25 mouse cellular contexts compared by ENCODE assay signal in genomic region chr8:117078367-117078926, GRCm38 (mm10). TPM values are rescaled to one million over a fixed set of nuclear protein-coding genes. Genes with fewer than 3 reads are reported as not detected.
DNase-seq lines count a peak whose midpoint lies in the region; ATAC-seq and TF ChIP-seq lines count a peak whose summit lies in the region.
"Had no signal": no experiment of that assay in that cellular context is flagged by ENCODE, and none has a peak within 500 bp of the region (broad histone marks: within the 10 kb centered on the region; RNA-seq: fewer than 3 reads in every experiment).

No protein-coding gene starts in this region.

- TF ChIP-seq EP300 in MEL (IDR thresholded peaks at IDR 0.05; ENCODE audit: low read depth in 1 of 2, low read length in 2 of 2), result no peak; a peak in 1 of 4 replicates

- peak; percentile 67; the same call in 1 of the 2 replicates for ATAC-seq in intestine, embryonic 15.5 days
- ATAC-seq in intestine, postnatal 0 days, result peak; percentile 51
- ATAC-seq in neural tube, embryonic 15.5 days (ENCODE audit: low FRiP score), result no peak
- ATAC-seq: CD4-positive, CD25-positive, alpha-beta regulatory T cell, adult 4 months; forebrain, embryonic 13.5 days; forebrain, embryonic 15.5 days had no signal

- WGBS in intestine, embryonic 15.5 days, result 72% methylated on average over 7 of the region's 7 CpGs
- 52% methylated on average over 7 of the region's 7 CpGs for WGBS in intestine, postnatal 0 days
- 42% methylated on average over 7 of the region's 7 CpGs for WGBS in small intestine, adult 2 months
- 71% methylated on average over 7 of the region's 7 CpGs for WGBS in neural tube, embryonic 15.5 days

- no peaks in the 10 kb centered on the region for H3K27me3 ChIP-seq in MEL (ENCODE audit: control insufficient read depth in 1 of 2, insufficient read depth in 2 of 2, low read length in 2 of 2)
- no peaks in the 10 kb centered on the region for H3K27me3 ChIP-seq in intestine, embryonic 15.5 days (replicated peaks)
- H3K27me3 ChIP-seq in intestine, postnatal 0 days (replicated peaks; ENCODE audit: control insufficient read depth, insufficient read depth, low read length), result peaks cover 3% of the 10 kb centered on the region; the same call in 1 of the 2 replicates
- 0 out of 2 replicates have a peak, but pooled peaks cover 2% of the 10 kb centered on the region for H3K27me3 ChIP-seq in small intestine, adult 2 months (ENCODE audit: control insufficient read depth, insufficient read depth, low read length)
- H3K27me3 ChIP-seq in neural tube, embryonic 15.5 days (replicated peaks), result no peaks in the 10 kb centered on the region
- H3K27me3 ChIP-seq: forebrain, embryonic 13.5 days; forebrain, embryonic 15.5 days had no signal

- TF ChIP-seq RAD21 in MEL (IDR thresholded peaks at IDR 0.05; ENCODE audit: low read depth, low read length), result no peak

- DNase-seq in MEL (ENCODE audit: low read depth, low spot score), result no peak
- DNase-seq in kidney, postnatal 36 days, result no peak
- no peak for DNase-seq in cerebellum, adult 9-11 months
- DNase-seq: adrenal gland, adult 2 months; adrenal gland, postnatal 10 days; adrenal gland, postnatal 25 days; B cell, adult 2 months; cerebellum, adult 11 months; cerebellum, adult 18-20 months; cerebellum, adult 8-10 months; cerebellum, postnatal 10 days; cerebellum, postnatal 25 days had no signal

- H3K36me3 ChIP-seq in MEL (ENCODE audit: control insufficient read depth in 1 of 2, insufficient read depth in 2 of 2, low read length in 2 of 2), result peaks cover 0 to 60% of the 10 kb centered on the region in 2 experiments; a peak in 2 of 4 replicates
- no peaks in the 10 kb centered on the region for H3K36me3 ChIP-seq in intestine, embryonic 15.5 days
- no peaks in the 10 kb centered on the region for H3K36me3 ChIP-seq in intestine, postnatal 0 days (ENCODE audit: control insufficient read depth, insufficient read depth)
- no peaks in the 10 kb centered on the region for H3K36me3 ChIP-seq in small intestine, adult 2 months (ENCODE audit: control insufficient read depth, insufficient read depth, low read length)
- no peaks in the 10 kb centered on the region for H3K36me3 ChIP-seq in neural tube, embryonic 15.5 days
- H3K36me3 ChIP-seq: embryonic facial prominence, embryonic 10.5 days; embryonic facial prominence, embryonic 12.5 days; forebrain, embryonic 15.5 days; G1E had no signal

- no peaks in the 10 kb centered on the region; the same call in 1 of the 2 replicates for H3K79me2 ChIP-seq in MEL (ENCODE audit: control insufficient read depth, insufficient read depth, low read length, poor library complexity)

- H3K4me1 ChIP-seq in MEL (ENCODE audit: control insufficient read depth in 1 of 2, insufficient read depth in 2 of 2, low read length in 2 of 2), result peaks cover 33 to 74% of the 10 kb centered on the region in 2 experiments
- no peaks in the 10 kb centered on the region for H3K4me1 ChIP-seq in intestine, embryonic 15.5 days (replicated peaks)
- H3K4me1 ChIP-seq in intestine, postnatal 0 days (replicated peaks; ENCODE audit: control insufficient read depth, insufficient read depth, low read length), result no peaks in the 10 kb centered on the region
- peaks cover 7% of the 10 kb centered on the region for H3K4me1 ChIP-seq in small intestine, adult 2 months (ENCODE audit: control insufficient read depth, insufficient read depth, insufficient read length, low read length)
- no peaks in the 10 kb centered on the region for H3K4me1 ChIP-seq in neural tube, embryonic 15.5 days
- H3K4me1 ChIP-seq: embryonic facial prominence, embryonic 12.5 days; forebrain, embryonic 13.5 days; forebrain, embryonic 15.5 days had no signal

- TF ChIP-seq CTCF in MEL (IDR thresholded peaks at IDR 0.05 in 2 of 3, conservative IDR thresholded peaks at IDR 0.05 in 1 of 3; ENCODE audit: control insufficient read depth in 1 of 3, insufficient read depth in 1 of 3, low read depth in 2 of 3, low read length in 3 of 3, poor library complexity in 1 of 3, severe bottlenecking in 1 of 3), result no peak
- TF ChIP-seq CTCF in intestine, postnatal 0 days (IDR thresholded peaks at IDR 0.05; ENCODE audit: low read depth), result no peak
- no peak for TF ChIP-seq CTCF in small intestine, adult 2 months (IDR thresholded peaks at IDR 0.05; ENCODE audit: extremely low read depth, insufficient read length, insufficient replicate concordance, low read depth, low read length)

- H3K4me2 ChIP-seq in intestine, embryonic 15.5 days (replicated peaks), result no peak overlapping the region
- H3K4me2 ChIP-seq in intestine, postnatal 0 days (replicated peaks; ENCODE audit: low read depth), result no peak overlapping the region
- H3K4me2 ChIP-seq in neural tube, embryonic 15.5 days, result no peak overlapping the region
- H3K4me2 ChIP-seq: embryonic facial prominence, embryonic 12.5 days; forebrain, embryonic 13.5 days; forebrain, embryonic 15.5 days had no signal

- no peak overlapping the region for H3K4me3 ChIP-seq in MEL (ENCODE audit: control insufficient read depth in 1 of 2, insufficient read depth in 1 of 2, low read depth in 2 of 2, low read length in 2 of 2)
- no peak overlapping the region for H3K4me3 ChIP-seq in intestine, embryonic 15.5 days (replicated peaks)
- no peak overlapping the region for H3K4me3 ChIP-seq in intestine, postnatal 0 days (ENCODE audit: low read depth, low read length)
- H3K4me3 ChIP-seq in small intestine, adult 2 months (ENCODE audit: low read depth, low read length), result no peak overlapping the region
- no peak overlapping the region for H3K4me3 ChIP-seq in neural tube, embryonic 15.5 days (replicated peaks)
- H3K4me3 ChIP-seq: embryonic facial prominence, embryonic 10.5 days; embryonic facial prominence, embryonic 12.5 days; forebrain, embryonic 13.5 days; forebrain, embryonic 15.5 days had no signal

- no peak for TF ChIP-seq POLR2A in MEL (IDR thresholded peaks at IDR 0.05; ENCODE audit: control insufficient read depth in 1 of 2, insufficient read depth in 1 of 2, low read depth in 1 of 2, low read length in 2 of 2, poor library complexity in 1 of 2)
- no peak for TF ChIP-seq POLR2A in small intestine, adult 2 months (IDR thresholded peaks at IDR 0.05; ENCODE audit: low read depth, low read length)

- H3K27ac ChIP-seq in MEL (ENCODE audit: control insufficient read depth, low read depth, low read length), result peak overlapping the region; percentile 57
- H3K27ac ChIP-seq in intestine, embryonic 15.5 days, result no peak overlapping the region
- H3K27ac ChIP-seq in intestine, postnatal 0 days (ENCODE audit: low read depth, low read length), result no peak overlapping the region
- H3K27ac ChIP-seq in small intestine, adult 2 months (ENCODE audit: insufficient read depth, low read depth, low read length), result 0 out of 2 replicates have a peak overlapping the region, but pooled peaks have one; percentile 28
- H3K27ac ChIP-seq in neural tube, embryonic 15.5 days (replicated peaks), result no peak overlapping the region
- H3K27ac ChIP-seq: embryonic facial prominence, embryonic 10.5 days; embryonic facial prominence, embryonic 12.5 days; forebrain, embryonic 13.5 days; forebrain, embryonic 15.5 days had no signal

- no peak overlapping the region for H3K9ac ChIP-seq in MEL (ENCODE audit: control insufficient read depth, low read depth, low read length, poor library complexity, severe bottlenecking)
- H3K9ac ChIP-seq in intestine, embryonic 15.5 days, result no peak overlapping the region
- no peak overlapping the region for H3K9ac ChIP-seq in intestine, postnatal 0 days (ENCODE audit: low read depth, low read length)
- no peak overlapping the region for H3K9ac ChIP-seq in neural tube, embryonic 15.5 days (replicated peaks)
- H3K9ac ChIP-seq: embryonic facial prominence, embryonic 12.5 days; forebrain, embryonic 13.5 days; forebrain, embryonic 15.5 days had no signal

- H3K9me3 ChIP-seq in MEL (replicated peaks; ENCODE audit: insufficient read depth, low read length), result no peaks in the 10 kb centered on the region
- H3K9me3 ChIP-seq in intestine, embryonic 15.5 days, result no peaks in the 10 kb centered on the region
- no peaks in the 10 kb centered on the region for H3K9me3 ChIP-seq in intestine, postnatal 0 days (ENCODE audit: control insufficient read depth)
- H3K9me3 ChIP-seq in neural tube, embryonic 15.5 days (replicated peaks), result no peaks in the 10 kb centered on the region
- H3K9me3 ChIP-seq: embryonic facial prominence, embryonic 10.5 days; embryonic facial prominence, embryonic 12.5 days; forebrain, embryonic 13.5 days; forebrain, embryonic 15.5 days had no signal

TF ChIP-seq in MEL, 35 proteins besides CTCF, POLR2A, EP300 and RAD21:
- TF ChIP-seq MAX (IDR thresholded peaks at IDR 0.05; ENCODE audit: low read length) (no peak), MXI1 (IDR thresholded peaks at IDR 0.05; ENCODE audit: low read depth, low read length) (no peak), MEF2A (IDR thresholded peaks at IDR 0.05; ENCODE audit: extremely low read depth, insufficient replicate concordance, low read depth, low read length, poor library complexity, severe bottlenecking) (no peak), MAZ (IDR thresholded peaks at IDR 0.05; ENCODE audit: low read depth, low read length) (no peak), ETS1 (IDR thresholded peaks at IDR 0.05; ENCODE audit: low read depth, low read length) (peak; percentile 83), BHLHE40 (IDR thresholded peaks at IDR 0.05; ENCODE audit: borderline replicate concordance, low read depth, low read length) (no peak), POLR2AphosphoS5 (IDR thresholded peaks at IDR 0.05; ENCODE audit: borderline replicate concordance, low read depth, low read length) (no peak), TAL1 (IDR thresholded peaks at IDR 0.05; ENCODE audit: low read length) (no peak)

RNA-seq across cellular contexts. Expression of gene Pkd1l2, which starts 3.8 kb away (rescaled TPM):
- 0.92 and 1.5 TPM in 2 replicates for total RNA-seq in MEL (2012; rRNA removed)
- under 1 TPM in 1 of 2 experiments, not detected in 1; 0.86 TPM for polyA plus RNA-seq in MEL (2012; ENCODE audit: insufficient read depth in 1 of 2, insufficient read length in 2 of 2, low read depth in 1 of 2, low replicate concordance in 2 of 2, missing spikeins in 1 of 2)
- polyA plus RNA-seq in intestine, embryonic 15.5 days (2015; fragmentation: Nextera tagmentation; extraction: Ambion mirVana), result 0.21 TPM in 1 of 2 replicates, not detected in the other
- polyA plus RNA-seq in intestine, postnatal 0 days (2015; fragmentation: Nextera tagmentation; extraction: Ambion mirVana), result 0.12 and 0.33 TPM in 2 replicates
- polyA plus RNA-seq in small intestine, adult 2 months (2012; rRNA removed), result 0.09 and 0.60 TPM in 2 replicates
- 0.10 and 0.19 TPM in 2 replicates for polyA plus RNA-seq in neural tube, embryonic 15.5 days (2015; fragmentation: Nextera tagmentation; extraction: Ambion mirVana)
- total RNA-seq: CH12.LX had no signal
- polyA plus RNA-seq: CD4-positive, CD25-positive, alpha-beta regulatory T cell, adult 4 months; embryonic facial prominence, embryonic 10.5 days; embryonic facial prominence, embryonic 12.5 days; forebrain, embryonic 11.5 days; forebrain, embryonic 13.5 days; forebrain, embryonic 15.5 days had no signal

RNA-seq across cellular contexts. Expression of gene Bco1, which starts 17.2 kb away (rescaled TPM):
- 1.2 and 1.6 TPM in 2 replicates for total RNA-seq in MEL (2012; rRNA removed)
- polyA plus RNA-seq in MEL (2012; ENCODE audit: insufficient read depth in 1 of 2, insufficient read length in 2 of 2, low read depth in 1 of 2, low replicate concordance in 2 of 2, missing spikeins in 1 of 2), result under 1 TPM in 1 of 2 experiments, not detected in 1; 0.70 TPM
- polyA plus RNA-seq in intestine, embryonic 15.5 days (2015; fragmentation: Nextera tagmentation; extraction: Ambion mirVana), result 1.2 and 1.4 TPM in 2 replicates
- 0.52 and 0.55 TPM in 2 replicates for polyA plus RNA-seq in intestine, postnatal 0 days (2015; fragmentation: Nextera tagmentation; extraction: Ambion mirVana)
- polyA plus RNA-seq in small intestine, adult 2 months (2012; rRNA removed), result 0.42 and 1.4 TPM in 2 replicates
- 0.14 and 0.40 TPM in 2 replicates for polyA plus RNA-seq in neural tube, embryonic 15.5 days (2015; fragmentation: Nextera tagmentation; extraction: Ambion mirVana)
- total RNA-seq: CH12.LX, G1E had no signal
- polyA plus RNA-seq: adrenal gland, adult 2 months; CD4-positive, CD25-positive, alpha-beta regulatory T cell, adult 4 months; cortical plate, adult 2 months; forebrain, embryonic 11.5 days; forebrain, embryonic 13.5 days; G1E had no signal

Comparison
In these comparisons a context has a peak if more than half of its experiments do, and no peak if none do; other contexts are left out.
1. H3K27ac ChIP-seq: peak in MEL (single experiment) and small intestine, adult 2 months (single experiment); none in intestine, embryonic 15.5 days (single experiment), intestine, postnatal 0 days (single experiment) and neural tube, embryonic 15.5 days (single experiment).